Mouse (Mus musculus): ENCODE results near the gene Manea. TPM values are rescaled to one million over a fixed set of nuclear protein-coding genes. Genes with fewer than 3 reads are reported as not detected.

The Manea gene
- 8.8 TPM in 2 replicates for polyA plus RNA-seq (2015; fragmentation: Nextera tagmentation; extraction: Ambion mirVana)

- Histone ChIP-seq H3K4me1 (ENCODE audit: control insufficient read depth, insufficient read depth, low read length) (0 out of 2 replicates have a peak, but pooled peaks cover 2% of the 10 kb centered on the region), H3K9me3 (ENCODE audit: control insufficient read depth, low read length) (no peaks in the 10 kb centered on the region), H3K9ac (ENCODE audit: low read depth, low read length) (peak within 1 kb of the TSS; percentile 87), H3K36me3 (ENCODE audit: control insufficient read depth, insufficient read depth, low read length) (no peaks in the 10 kb centered on the region), H3K4me3 (ENCODE audit: low read length) (peak within 1 kb of the TSS; percentile 68), H3K27ac (ENCODE audit: low read length) (peak within 1 kb of the TSS; percentile 81), H3K27me3 (replicated peaks; ENCODE audit: control insufficient read depth, insufficient read depth, low read length) (no peaks in the 10 kb centered on the region), H3K4me2 (ENCODE audit: low read depth, low read length) (peak within 1 kb of the TSS; percentile 57)
- ATAC-seq: peak; percentile 99
- WGBS: under 1% methylated on average over 52 of the region's 52 CpGs
These were observed at the start of gene Manea for GRCm38 (mm10) chr4:26346443-26347106. Gene Manea (minus strand): TSS chr4:26346891.

GRCm38 (mm10) chr4:26354616-26355015 lies 7.9 kb upstream of the Manea start:
- no peaks in the 10 kb centered on the region for H3K27me3 ChIP-seq (replicated peaks; ENCODE audit: control insufficient read depth, insufficient read depth, low read length)
- 85% methylated on average over 2 of the region's 2 CpGs for WGBS
- H3K9me3 ChIP-seq (ENCODE audit: control insufficient read depth, low read length): no peaks in the 10 kb centered on the region
- H3K36me3 ChIP-seq (ENCODE audit: control insufficient read depth, insufficient read depth, low read length): no peaks in the 10 kb centered on the region
- no peak overlapping the region for H3K9ac ChIP-seq (ENCODE audit: low read depth, low read length)
- no peak for ATAC-seq
- H3K27ac ChIP-seq (ENCODE audit: low read length): no peak overlapping the region
- no peak overlapping the region for H3K4me2 ChIP-seq (ENCODE audit: low read depth, low read length)
- no peaks in the 10 kb centered on the region for H3K4me1 ChIP-seq (ENCODE audit: control insufficient read depth, insufficient read depth, low read length)
- no peak overlapping the region for H3K4me3 ChIP-seq (ENCODE audit: low read length)

DNA sequence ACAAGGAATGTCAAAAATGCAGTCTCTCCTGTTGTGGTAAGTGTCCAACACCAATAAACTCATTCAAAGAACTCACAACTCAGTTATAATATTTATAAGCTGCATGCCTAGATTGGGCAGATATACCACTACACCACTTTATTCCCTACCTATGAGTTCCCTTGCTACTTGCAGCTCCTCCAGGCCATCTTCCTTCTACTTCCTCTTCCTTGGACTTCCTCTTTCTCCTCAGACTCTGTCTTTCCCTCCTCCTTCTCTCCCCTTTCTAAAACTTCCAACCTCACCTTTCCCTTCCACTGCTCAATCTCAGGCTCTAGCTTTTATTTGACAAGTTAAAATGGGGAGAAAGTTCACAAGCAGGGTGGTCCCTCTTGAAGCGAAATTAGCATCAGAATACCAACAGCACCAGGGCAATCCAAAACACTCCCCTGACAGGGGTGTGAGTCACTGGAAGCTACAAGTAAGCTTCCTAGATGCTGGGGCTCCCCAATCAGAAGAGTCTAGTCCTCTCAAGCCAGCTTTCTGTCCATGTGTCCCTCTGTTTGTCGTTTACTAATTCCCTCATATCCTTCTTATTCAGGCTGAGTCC lies 7.0 kb upstream of the Manea start:
- Histone ChIP-seq H3K4me2 (ENCODE audit: low read depth, low read length) (no peak overlapping the region), H3K4me1 (ENCODE audit: control insufficient read depth, insufficient read depth, low read length) (no peaks in the 10 kb centered on the region), H3K4me3 (ENCODE audit: low read length) (no peak overlapping the region), H3K36me3 (ENCODE audit: control insufficient read depth, insufficient read depth, low read length) (no peaks in the 10 kb centered on the region), H3K9ac (ENCODE audit: low read depth, low read length) (no peak overlapping the region), H3K27ac (ENCODE audit: low read length) (no peak overlapping the region), H3K27me3 (replicated peaks; ENCODE audit: control insufficient read depth, insufficient read depth, low read length) (no peaks in the 10 kb centered on the region), H3K9me3 (ENCODE audit: control insufficient read depth, low read length) (no peaks in the 10 kb centered on the region)
- ATAC-seq: no peak
- WGBS: 27% methylated on average over 2 of the region's 2 CpGs

DNA sequence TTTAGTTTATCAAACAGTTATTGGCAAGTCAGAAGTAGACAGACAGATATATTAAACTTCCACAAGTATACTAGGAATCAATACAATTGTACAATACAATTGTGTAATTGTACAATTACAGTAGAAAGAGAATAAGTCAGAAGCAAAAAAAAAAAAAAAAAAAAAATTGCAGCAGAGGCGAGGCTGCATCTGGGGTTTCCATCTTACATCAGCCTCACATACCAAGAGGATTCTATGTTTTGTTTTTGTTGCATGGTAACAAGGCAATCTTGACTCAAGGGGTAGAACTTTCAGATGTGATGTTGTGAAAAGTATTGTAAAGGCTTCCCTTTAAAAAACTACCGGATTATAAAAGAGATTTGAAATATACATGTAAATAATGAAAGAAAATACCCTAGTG lies 548 bp upstream of the Manea start:
- no peak overlapping the region for H3K4me3 ChIP-seq (ENCODE audit: low read length)
- 45% methylated on average over 2 of the region's 2 CpGs for WGBS
- no peak for ATAC-seq

GRCm38 (mm10) chr4:26345741-26346442 lies 799 bp downstream of the Manea start:
- Histone ChIP-seq H3K4me2 (ENCODE audit: low read depth, low read length) (peak overlapping the region; percentile 57), H3K4me1 (ENCODE audit: control insufficient read depth, insufficient read depth, low read length) (0 out of 2 replicates have a peak, but pooled peaks cover 2% of the 10 kb centered on the region), H3K4me3 (ENCODE audit: low read length) (peak overlapping the region; percentile 68), H3K27me3 (replicated peaks; ENCODE audit: control insufficient read depth, insufficient read depth, low read length) (no peaks in the 10 kb centered on the region), H3K9me3 (ENCODE audit: control insufficient read depth, low read length) (no peaks in the 10 kb centered on the region), H3K9ac (ENCODE audit: low read depth, low read length) (peak overlapping the region; percentile 87), H3K27ac (ENCODE audit: low read length) (peak overlapping the region; percentile 81), H3K36me3 (ENCODE audit: control insufficient read depth, insufficient read depth, low read length) (no peaks in the 10 kb centered on the region)
- 2% methylated on average over 16 of the region's 16 CpGs for WGBS
- ATAC-seq: peak; percentile 22

More for the DNA sequence above, 548 bp upstream of the Manea start:
- no peaks in the 10 kb centered on the region for H3K27me3 ChIP-seq (replicated peaks; ENCODE audit: control insufficient read depth, insufficient read depth, low read length)
- 0 out of 2 replicates have a peak, but pooled peaks cover 2% of the 10 kb centered on the region for H3K4me1 ChIP-seq (ENCODE audit: control insufficient read depth, insufficient read depth, low read length)
- H3K4me2 ChIP-seq (ENCODE audit: low read depth, low read length): no peak overlapping the region
- no peak overlapping the region for H3K9ac ChIP-seq (ENCODE audit: low read depth, low read length)
- no peaks in the 10 kb centered on the region for H3K9me3 ChIP-seq (ENCODE audit: control insufficient read depth, low read length)
- no peaks in the 10 kb centered on the region for H3K36me3 ChIP-seq (ENCODE audit: control insufficient read depth, insufficient read depth, low read length)
- no peak overlapping the region for H3K27ac ChIP-seq (ENCODE audit: low read length)

- H3K4me2 ChIP-seq (ENCODE audit: low read depth, low read length): no peak overlapping the region
- ATAC-seq: no peak
These were observed 1.6 kb downstream of the Manea start for GRCm38 (mm10) chr4:26345080-26345479.

GRCm38 (mm10) chr4:26342346-26342745 lies 4.3 kb downstream of the Manea start:
- H3K36me3 ChIP-seq (ENCODE audit: control insufficient read depth, insufficient read depth, low read length): no peaks in the 10 kb centered on the region
- no peak overlapping the region for H3K9ac ChIP-seq (ENCODE audit: low read depth, low read length)
- no peaks in the 10 kb centered on the region for H3K27me3 ChIP-seq (replicated peaks; ENCODE audit: control insufficient read depth, insufficient read depth, low read length)
- H3K27ac ChIP-seq (ENCODE audit: low read length): no peak overlapping the region
- no peak overlapping the region for H3K4me3 ChIP-seq (ENCODE audit: low read length)
- no peak overlapping the region for H3K4me2 ChIP-seq (ENCODE audit: low read depth, low read length)
- no peaks in the 10 kb centered on the region for H3K9me3 ChIP-seq (ENCODE audit: control insufficient read depth, low read length)
- no peak for ATAC-seq
- H3K4me1 ChIP-seq (ENCODE audit: control insufficient read depth, insufficient read depth, low read length): 0 out of 2 replicates have a peak, but pooled peaks cover 2% of the 10 kb centered on the region

More at GRCm38 (mm10) chr4:26345080-26345479, 1.6 kb downstream of the Manea start:
- Histone ChIP-seq H3K4me1 (ENCODE audit: control insufficient read depth, insufficient read depth, low read length) (0 out of 2 replicates have a peak, but pooled peaks cover 2% of the 10 kb centered on the region), H3K36me3 (ENCODE audit: control insufficient read depth, insufficient read depth, low read length) (no peaks in the 10 kb centered on the region), H3K9me3 (ENCODE audit: control insufficient read depth, low read length) (no peaks in the 10 kb centered on the region), H3K9ac (ENCODE audit: low read depth, low read length) (no peak overlapping the region), H3K27ac (ENCODE audit: low read length) (no peak overlapping the region), H3K4me3 (ENCODE audit: low read length) (no peak overlapping the region), H3K27me3 (replicated peaks; ENCODE audit: control insufficient read depth, insufficient read depth, low read length) (no peaks in the 10 kb centered on the region)
- WGBS: 69% methylated on average over 3 of the region's 3 CpGs

DNA sequence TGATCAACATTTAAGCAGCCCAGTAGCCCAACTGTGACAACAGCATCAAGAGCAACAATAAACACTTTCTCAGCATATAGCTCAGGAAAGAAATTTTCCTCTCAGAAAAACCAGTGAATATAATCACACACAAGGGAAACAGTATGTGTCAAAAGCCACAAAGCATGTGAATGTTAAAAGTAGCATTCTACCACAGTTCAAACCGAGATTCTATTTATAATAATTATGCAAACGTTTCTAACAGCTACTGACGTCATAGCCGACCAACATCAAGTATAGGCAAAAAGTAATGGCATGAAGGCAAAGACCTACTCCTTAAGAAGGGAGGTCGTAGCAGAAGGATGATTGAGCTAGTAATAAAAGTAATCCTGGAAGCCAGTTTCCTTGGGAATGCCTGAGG lies 8.1 kb downstream of the Manea start:
- 82% methylated on average over 5 of the region's 5 CpGs for WGBS
- no peak for ATAC-seq

DNA sequence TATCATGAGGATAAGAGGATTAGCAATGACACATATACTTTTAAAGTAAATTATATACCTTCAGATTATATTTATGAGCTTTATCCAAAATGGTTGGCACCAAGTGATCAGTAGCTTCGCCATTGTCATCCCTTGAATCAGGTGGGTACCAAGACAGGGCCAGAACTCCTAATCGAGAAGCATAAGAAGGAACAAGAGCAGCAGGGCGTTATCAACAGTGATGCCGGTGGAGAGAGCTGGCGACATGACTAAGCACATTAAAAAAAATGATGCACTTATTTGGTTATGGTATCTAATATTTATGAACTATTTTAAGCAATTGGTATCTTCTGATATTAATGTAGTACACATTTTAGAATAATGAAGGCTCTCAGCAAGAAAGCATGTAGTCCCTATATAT lies 10.1 kb downstream of the Manea start:
- 94% methylated on average over 5 of the region's 5 CpGs for WGBS
- H3K4me2 ChIP-seq (ENCODE audit: low read depth, low read length): no peak overlapping the region
- H3K27ac ChIP-seq (ENCODE audit: low read length): no peak overlapping the region
- H3K4me1 ChIP-seq (ENCODE audit: control insufficient read depth, insufficient read depth, low read length): no peaks in the 10 kb centered on the region
- no peaks in the 10 kb centered on the region for H3K27me3 ChIP-seq (replicated peaks; ENCODE audit: control insufficient read depth, insufficient read depth, low read length)
- ATAC-seq: no peak
- H3K9ac ChIP-seq (ENCODE audit: low read depth, low read length): no peak overlapping the region
- H3K4me3 ChIP-seq (ENCODE audit: low read length): no peak overlapping the region
- H3K9me3 ChIP-seq (ENCODE audit: control insufficient read depth, low read length): no peaks in the 10 kb centered on the region
- H3K36me3 ChIP-seq (ENCODE audit: control insufficient read depth, insufficient read depth, low read length): no peaks in the 10 kb centered on the region

More for the DNA sequence above, 8.1 kb downstream of the Manea start:
- Histone ChIP-seq H3K9me3 (ENCODE audit: control insufficient read depth, low read length) (no peaks in the 10 kb centered on the region), H3K27ac (ENCODE audit: low read length) (no peak overlapping the region), H3K36me3 (ENCODE audit: control insufficient read depth, insufficient read depth, low read length) (no peaks in the 10 kb centered on the region), H3K4me1 (ENCODE audit: control insufficient read depth, insufficient read depth, low read length) (no peaks in the 10 kb centered on the region), H3K9ac (ENCODE audit: low read depth, low read length) (no peak overlapping the region), H3K27me3 (replicated peaks; ENCODE audit: control insufficient read depth, insufficient read depth, low read length) (no peaks in the 10 kb centered on the region), H3K4me3 (ENCODE audit: low read length) (no peak overlapping the region), H3K4me2 (ENCODE audit: low read depth, low read length) (no peak overlapping the region)
